16 mouse cellular contexts compared by ENCODE assay signal in genomic region chr6:27982598-27982997, GRCm38 (mm10).
"Had no signal": no experiment of that assay in that cellular context is flagged by ENCODE, and none has a peak within 500 bp of the region (broad histone marks: within the 10 kb centered on the region; RNA-seq: fewer than 3 reads in every experiment).

No protein-coding gene starts in this region.

- H3K9ac ChIP-seq: kidney, embryonic 15.5 days; limb, embryonic 13.5 days; liver, embryonic 12.5 days; liver, embryonic 15.5 days; lung, embryonic 15.5 days; neural tube, embryonic 12.5 days had no signal

- H3K4me2 ChIP-seq: kidney, embryonic 15.5 days; limb, embryonic 13.5 days; liver, embryonic 12.5 days; liver, embryonic 15.5 days; lung, embryonic 15.5 days; midbrain, embryonic 11.5 days; neural tube, embryonic 12.5 days had no signal

- H3K36me3 ChIP-seq: kidney, embryonic 15.5 days; limb, embryonic 10.5 days; limb, embryonic 13.5 days; liver, embryonic 12.5 days; liver, embryonic 15.5 days; lung, embryonic 15.5 days; neural tube, embryonic 12.5 days had no signal

- H3K4me3 ChIP-seq: kidney, embryonic 15.5 days; limb, embryonic 10.5 days; limb, embryonic 13.5 days; liver, embryonic 12.5 days; liver, embryonic 15.5 days; lung, embryonic 15.5 days; neural tube, embryonic 12.5 days had no signal

- ATAC-seq: liver, embryonic 12.5 days had no signal

- H3K27me3 ChIP-seq: kidney, embryonic 15.5 days; limb, embryonic 13.5 days; liver, embryonic 12.5 days; liver, embryonic 15.5 days; lung, embryonic 15.5 days; neural tube, embryonic 12.5 days had no signal

- DNase-seq: kidney, adult 8-10 months; liver; lung, adult 18-20 months; lung, postnatal 14 days; lung, postnatal 4 days; midbrain, embryonic 14.5 days; thymus, adult 18-20 months; thymus, postnatal 36 days had no signal

- H3K27ac ChIP-seq: kidney, embryonic 15.5 days; limb, embryonic 10.5 days; limb, embryonic 13.5 days; liver, embryonic 12.5 days; liver, embryonic 15.5 days; lung, embryonic 15.5 days; neural tube, embryonic 12.5 days had no signal

- H3K9me3 ChIP-seq: kidney, embryonic 15.5 days; limb, embryonic 10.5 days; limb, embryonic 13.5 days; liver, embryonic 12.5 days; liver, embryonic 15.5 days; lung, embryonic 15.5 days; neural tube, embryonic 12.5 days had no signal

- H3K4me1 ChIP-seq: kidney, embryonic 15.5 days; limb, embryonic 10.5 days; limb, embryonic 13.5 days; liver, embryonic 12.5 days; liver, embryonic 15.5 days; lung, embryonic 15.5 days; neural tube, embryonic 12.5 days had no signal
